Mouse (Mus musculus) 416B (cell line): ENCODE results near the gene Poln.

ENCODE experiments used
- DNase-seq: peaks from one replicate; pipeline ENCODE4 v3.0.0; 2011; ENCODE audit warnings: low read depth

The Poln gene

GRCm38 (mm10) chr5:34186961-34187391 lies 17.7 kb upstream of the Poln start:
- DNase-seq: peak; percentile 40

- no peak for DNase-seq
These were observed 17.1 kb upstream of the Poln start for GRCm38 (mm10) chr5:34186391-34186790.

GRCm38 (mm10) chr5:34185791-34186190 lies 16.5 kb upstream of the Poln start:
- DNase-seq: no peak

- no peak for DNase-seq
These were observed 15.9 kb upstream of the Poln start for GRCm38 (mm10) chr5:34185051-34185580.

- no peak for DNase-seq
These were observed 14.7 kb upstream of the Poln start for GRCm38 (mm10) chr5:34183976-34184375.

- DNase-seq: no peak
These were observed 14.1 kb upstream of the Poln start for GRCm38 (mm10) chr5:34183156-34183880.

- no peak for DNase-seq
These were observed 13.2 kb upstream of the Poln start for GRCm38 (mm10) chr5:34182486-34182885.

GRCm38 (mm10) chr5:34177821-34178220 lies 8.6 kb upstream of the Poln start:
- DNase-seq: no peak

- DNase-seq: no peak
These were observed 7.8 kb upstream of the Poln start for GRCm38 (mm10) chr5:34177091-34177490.

GRCm38 (mm10) chr5:34176691-34177090 lies 7.4 kb upstream of the Poln start:
- DNase-seq: no peak

GRCm38 (mm10) chr5:34175403-34175694 lies 6.1 kb upstream of the Poln start:
- no peak for DNase-seq

GRCm38 (mm10) chr5:34174550-34175402 lies 5.5 kb upstream of the Poln start:
- DNase-seq: no peak

GRCm38 (mm10) chr5:34174021-34174420 lies 4.8 kb upstream of the Poln start:
- DNase-seq: no peak

GRCm38 (mm10) chr5:34170726-34171125 lies 1.5 kb upstream of the Poln start:
- DNase-seq: no peak

- DNase-seq: no peak
These were observed 706 bp upstream of the Poln start for GRCm38 (mm10) chr5:34169954-34170353.

GRCm38 (mm10) chr5:34167857-34168256 lies 1.4 kb downstream of the Poln start:
- DNase-seq: no peak

GRCm38 (mm10) chr5:34165793-34166192 lies 3.5 kb downstream of the Poln start:
- DNase-seq: peak; percentile 52

- DNase-seq: no peak
These were observed 20.8 kb downstream of the Poln start for GRCm38 (mm10) chr5:34148476-34148875.

GRCm38 (mm10) chr5:34147554-34147953 lies 21.7 kb downstream of the Poln start:
- no peak for DNase-seq

- DNase-seq: peak; percentile 65
These were observed 29.5 kb downstream of the Poln start for GRCm38 (mm10) chr5:34139751-34140150.

- no peak for DNase-seq
These were observed 36.5 kb downstream of the Poln start for GRCm38 (mm10) chr5:34132731-34133130.

- DNase-seq: peak; percentile 36
These were observed 45.1 kb downstream of the Poln start for GRCm38 (mm10) chr5:34124131-34124530.
